Mouse (Mus musculus): ENCODE results near the gene Snx7. TPM values are rescaled to one million over a fixed set of nuclear protein-coding genes. Genes with fewer than 3 reads are reported as not detected.

Gene Snx7
- polyA plus RNA-seq (2017; shearing (Covaris generic)): 0.17 TPM

DNA sequence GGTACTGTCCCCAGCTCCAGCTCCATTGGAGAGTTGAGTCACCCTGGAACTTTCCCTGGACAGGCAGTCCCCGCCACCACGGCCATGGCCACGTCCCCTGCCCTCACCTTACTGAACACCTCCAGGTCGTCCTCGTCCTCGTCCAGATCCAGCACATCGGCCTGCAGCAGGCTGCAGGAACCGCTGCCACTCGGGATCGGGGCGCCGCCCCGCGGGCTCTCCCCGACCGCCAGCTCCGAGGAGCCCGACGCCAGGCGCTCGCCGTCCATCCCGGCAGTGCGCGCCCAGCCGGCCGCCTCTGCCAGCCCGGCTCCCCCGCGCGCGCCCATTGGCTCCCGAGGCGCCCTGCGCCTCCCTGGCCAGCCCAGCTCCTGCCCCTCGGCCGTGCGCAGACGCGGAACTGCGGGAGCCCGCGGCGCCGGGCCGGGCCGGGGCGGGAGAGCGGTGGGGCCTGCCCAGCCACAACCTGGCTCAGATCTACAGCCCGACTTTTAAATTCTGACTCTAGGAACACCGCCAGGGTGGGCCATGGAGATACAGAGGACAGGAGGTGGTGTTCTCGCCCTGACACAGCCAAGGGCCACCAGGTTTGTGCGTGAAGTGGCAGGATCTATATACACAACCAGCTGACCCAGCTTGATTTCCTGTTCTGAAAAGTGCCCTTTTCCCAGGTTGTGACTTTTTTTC is at the start of gene Snx7:
TSS of gene Snx7 (minus strand) at position 300 of the 687 bp plus-strand sequence.

